Mouse (Mus musculus) heart, embryonic 11.5 days (tissue): ENCODE data around the gene Med11. TPM values are rescaled to one million over a fixed set of nuclear protein-coding genes. Genes with fewer than 3 reads are reported as not detected.

Experiments used
- ATAC-seq: fragments of 200-750 bp; cut with Nextera tagmentation; replicated peaks from 2 replicates; pipeline ENCODE4 v1.8.0; 2017; ENCODE audit warnings: moderate library complexity; ENCODE audit not compliant: insufficient number of reproducible peaks, low FRiP score, low TSS enrichment
- H3K27ac ChIP-seq: fragments of 300-500 bp; sonication (generic); 2 replicates; pipeline ENCODE4 v1.5.1; 2014; ENCODE audit warnings: mild to moderate bottlenecking, low read depth, low read length
- H3K27me3 ChIP-seq: fragments of 300-500 bp; sonication (generic); 2 replicates; pipeline ENCODE4 v1.6.1; 2014; ENCODE audit warnings: mild to moderate bottlenecking, low read length, mixed read lengths; ENCODE audit not compliant: control insufficient read depth, insufficient read depth
- H3K36me3 ChIP-seq: fragments of 300-500 bp; sonication (generic); 2 replicates; pipeline ENCODE4 v1.6.1; 2014; ENCODE audit warnings: mild to moderate bottlenecking, low read length, moderate library complexity, mixed read lengths; ENCODE audit not compliant: control insufficient read depth, insufficient read depth
- H3K4me1 ChIP-seq: fragments of 300-500 bp; sonication (generic); 2 replicates; pipeline ENCODE4 v1.6.1; 2014; ENCODE audit warnings: low read length; ENCODE audit not compliant: control insufficient read depth, insufficient read depth
- H3K4me2 ChIP-seq: fragments of 300-500 bp; sonication (generic); 2 replicates; pipeline ENCODE4 v1.6.1; 2014; ENCODE audit warnings: mild to moderate bottlenecking, moderate library complexity
- H3K4me3 ChIP-seq: fragments of 300-500 bp; sonication (generic); 2 replicates; pipeline ENCODE4 v1.5.1; 2014; ENCODE audit warnings: low read depth, low read length
- H3K9ac ChIP-seq: fragments of 300-500 bp; sonication (generic); 2 replicates; pipeline ENCODE4 v1.6.1; 2014; ENCODE audit warnings: mild to moderate bottlenecking, low read depth, low read length, moderate library complexity
- H3K9me3 ChIP-seq: fragments of 300-500 bp; sonication (generic); replicated peaks from 2 replicates; pipeline ENCODE4 v1.6.1; 2016; ENCODE audit warnings: low read length; ENCODE audit not compliant: control insufficient read depth
- WGBS: fragments of 180-500 bp; shearing (Covaris S2); extraction: QIAGEN DNeasy Blood & Tissue Kit; methylation state at CpG from one replicate; pipeline ENCODE4 v1.1.7; 2014; ENCODE audit not compliant: insufficient replicate concordance; 5-methylcytosine and 5-hydroxymethylcytosine counted together
- polyA plus RNA-seq: library from polyadenylated mRNA; unstranded; fragments of >200 nt; fragmentation: Nextera tagmentation; extraction: Ambion mirVana; gene quantifications from 2 replicates; pipeline ENCODE4 v1.2.1, GENCODE M21; 2014

Med11 gene
- polyA plus RNA-seq, 1 experiment from 2014 or later, result 31.2 TPM

- Histone ChIP-seq H3K9me3 (no peaks in the 10 kb centered on the region), H3K9ac (no peak overlapping the region), H3K27me3 (no peaks in the 10 kb centered on the region), H3K36me3 (peaks cover 2% of the 10 kb centered on the region; the same call in 1 of the 2 replicates), H3K4me1 (peaks cover under 1% of the 10 kb centered on the region; the same call in 1 of the 2 replicates), H3K27ac (no peak overlapping the region), H3K4me3 (no peak overlapping the region), H3K4me2 (no peak overlapping the region)
- 80% methylated on average over 7 of the region's 7 CpGs for WGBS
- no peak for ATAC-seq
Observed at GRCm38 (mm10) chr11:70438728-70439374, 12.9 kb upstream of the Med11 start.

- no peak for ATAC-seq
- no peak overlapping the region for H3K9ac ChIP-seq
- peaks cover 2% of the 10 kb centered on the region; the same call in 1 of the 2 replicates for H3K36me3 ChIP-seq
- H3K9me3 ChIP-seq, result no peaks in the 10 kb centered on the region
- no peaks in the 10 kb centered on the region for H3K4me1 ChIP-seq
- no peak overlapping the region for H3K27ac ChIP-seq
- H3K4me3 ChIP-seq, result no peak overlapping the region
- 91% methylated on average over 4 of the region's 4 CpGs for whole genome bisulfite sequencing
- H3K4me2 ChIP-seq, result no peak overlapping the region
- H3K27me3 ChIP-seq, result no peaks in the 10 kb centered on the region
Observed at GRCm38 (mm10) chr11:70440637-70441036, 11.1 kb upstream of the Med11 start.

GRCm38 (mm10) chr11:70441882-70442281, 9.8 kb upstream of the Med11 start:
- H3K4me2 ChIP-seq, result no peak overlapping the region
- no peak overlapping the region for H3K27ac ChIP-seq
- H3K4me3 ChIP-seq, result no peak overlapping the region
- ATAC-seq, result no peak
- no peaks in the 10 kb centered on the region for H3K9me3 ChIP-seq
- H3K27me3 ChIP-seq, result no peaks in the 10 kb centered on the region
- H3K9ac ChIP-seq, result no peak overlapping the region
- WGBS, result 86% methylated on average over 7 of the region's 7 CpGs
- no peaks in the 10 kb centered on the region for H3K4me1 ChIP-seq
- H3K36me3 ChIP-seq, result peaks cover 2% of the 10 kb centered on the region; the same call in 1 of the 2 replicates

GRCm38 (mm10) chr11:70443964-70444363, 7.8 kb upstream of the Med11 start:
- no peaks in the 10 kb centered on the region for H3K4me1 ChIP-seq
- no peaks in the 10 kb centered on the region for H3K9me3 ChIP-seq
- H3K9ac ChIP-seq, result no peak overlapping the region
- no peak overlapping the region for H3K4me2 ChIP-seq
- no peak overlapping the region for H3K27ac ChIP-seq
- no peaks in the 10 kb centered on the region; the same call in 1 of the 2 replicates for H3K36me3 ChIP-seq
- H3K4me3 ChIP-seq, result no peak overlapping the region
- ATAC-seq, result no peak
- H3K27me3 ChIP-seq, result no peaks in the 10 kb centered on the region
- WGBS, result 71% methylated on average over 3 of the region's 3 CpGs

GRCm38 (mm10) chr11:70444667-70445066, 7.1 kb upstream of the Med11 start:
- Histone ChIP-seq H3K9ac (no peak overlapping the region), H3K36me3 (no peaks in the 10 kb centered on the region; the same call in 1 of the 2 replicates), H3K27ac (no peak overlapping the region), H3K9me3 (no peaks in the 10 kb centered on the region), H3K4me1 (no peaks in the 10 kb centered on the region), H3K4me3 (no peak overlapping the region), H3K27me3 (no peaks in the 10 kb centered on the region), H3K4me2 (no peak overlapping the region)
- ATAC-seq, result no peak
- 75% methylated on average over 6 of the region's 6 CpGs for WGBS

GRCm38 (mm10) chr11:70446756-70447155, 5.0 kb upstream of the Med11 start:
- H3K4me1 ChIP-seq, result no peaks in the 10 kb centered on the region
- 22% methylated on average over 3 of the region's 3 CpGs for WGBS
- H3K36me3 ChIP-seq, result no peaks in the 10 kb centered on the region; the same call in 1 of the 2 replicates
- H3K9me3 ChIP-seq, result no peaks in the 10 kb centered on the region
- no peak overlapping the region for H3K27ac ChIP-seq
- no peak for ATAC-seq
- H3K4me3 ChIP-seq, result no peak overlapping the region
- H3K27me3 ChIP-seq, result no peaks in the 10 kb centered on the region
- no peak overlapping the region for H3K4me2 ChIP-seq
- H3K9ac ChIP-seq, result no peak overlapping the region; the same call in 1 of the 2 replicates

GRCm38 (mm10) chr11:70447373-70447772, 4.3 kb upstream of the Med11 start:
- WGBS, result 59% methylated on average over 1 of the region's 1 CpGs
- Histone ChIP-seq H3K4me1 (peaks cover under 1% of the 10 kb centered on the region; the same call in 1 of the 2 replicates), H3K27ac (no peak overlapping the region), H3K36me3 (no peaks in the 10 kb centered on the region), H3K4me3 (no peak overlapping the region), H3K4me2 (no peak overlapping the region), H3K9me3 (no peaks in the 10 kb centered on the region), H3K27me3 (no peaks in the 10 kb centered on the region), H3K9ac (no peak overlapping the region)
- no peak for ATAC-seq

GRCm38 (mm10) chr11:70450926-70451325, 793 bp upstream of the Med11 start:
- no peaks in the 10 kb centered on the region for H3K36me3 ChIP-seq
- H3K4me1 ChIP-seq, result peaks cover 5% of the 10 kb centered on the region
- H3K4me3 ChIP-seq, result no peak overlapping the region
- no peaks in the 10 kb centered on the region for H3K27me3 ChIP-seq
- ATAC-seq, result no peak
- H3K4me2 ChIP-seq, result no peak overlapping the region
- no peak overlapping the region for H3K9ac ChIP-seq
- WGBS, result 72% methylated on average over 2 of the region's 2 CpGs
- no peak overlapping the region for H3K27ac ChIP-seq
- no peaks in the 10 kb centered on the region for H3K9me3 ChIP-seq
